8 mouse cellular contexts compared by ENCODE assay signal in the genomic region with DNA sequence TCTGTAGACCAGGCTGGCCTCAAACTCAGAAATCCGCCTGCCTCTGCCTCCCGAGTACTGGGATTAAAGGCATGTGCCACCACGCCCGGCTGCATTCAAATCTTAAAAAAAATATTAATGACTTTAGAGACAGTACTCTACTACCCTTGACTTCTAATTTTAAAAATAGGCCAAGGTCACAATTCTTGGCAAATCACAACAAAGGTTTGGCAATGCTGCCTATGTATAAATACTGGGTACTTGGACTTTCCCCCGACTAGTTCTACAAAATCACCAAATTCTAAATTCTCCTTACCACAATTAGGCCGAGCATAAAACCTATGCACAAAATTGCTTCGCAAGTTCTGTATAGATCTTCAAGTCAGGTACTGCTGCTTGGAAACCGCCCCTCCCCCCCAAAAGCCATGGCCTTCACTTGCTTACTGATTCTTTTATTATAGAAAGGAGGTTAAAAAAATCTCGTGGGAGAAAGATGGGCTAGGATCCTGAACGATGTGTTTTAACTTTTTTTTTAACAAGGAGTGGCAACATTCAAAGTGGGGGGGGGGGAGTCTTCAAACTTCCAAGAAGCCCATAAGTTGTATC. TPM values are rescaled to one million over a fixed set of nuclear protein-coding genes. Genes with fewer than 3 reads are reported as not detected.
DNase-seq lines count a peak whose midpoint lies in the region; ATAC-seq and TF ChIP-seq lines count a peak whose summit lies in the region.

No protein-coding gene starts in this region.

- H3K9ac ChIP-seq in intestine, embryonic 15.5 days: no peak overlapping the region
- H3K9ac ChIP-seq in midbrain, embryonic 11.5 days (ENCODE audit: low read length): no peak overlapping the region

- peak; percentile 5 for DNase-seq in left cerebral cortex, postnatal 4 days
- DNase-seq in left cerebral cortex, postnatal 14 days (ENCODE audit: low spot score in 2 of 2): no peak
- DNase-seq in midbrain, embryonic 11.5 days (ENCODE audit: low spot score, missing footprints): peak; percentile 85
- no peak for DNase-seq in lung, adult 2 months

- H3K27ac ChIP-seq in embryonic fibroblast, embryonic 13.5 days (ENCODE audit: insufficient read depth, low read length): no peak overlapping the region
- H3K27ac ChIP-seq in intestine, embryonic 15.5 days: no peak overlapping the region
- no peak overlapping the region for H3K27ac ChIP-seq in midbrain, embryonic 11.5 days (ENCODE audit: low read depth, low read length)

- H3K4me3 ChIP-seq in embryonic fibroblast, embryonic 13.5 days (ENCODE audit: insufficient read depth, low read length): peak overlapping the region; percentile 76
- H3K4me3 ChIP-seq in intestine, embryonic 15.5 days (replicated peaks): peak overlapping the region; percentile 92
- H3K4me3 ChIP-seq in midbrain, embryonic 11.5 days (ENCODE audit: low read depth, low read length): peak overlapping the region; percentile 78
- H3K4me3 ChIP-seq in lung, adult 2 months (replicated peaks; ENCODE audit: extremely low read depth, low read depth, low read length): no peak overlapping the region

- H3K4me2 ChIP-seq in intestine, embryonic 15.5 days (replicated peaks): peak overlapping the region; percentile 69
- peak overlapping the region; percentile 78 for H3K4me2 ChIP-seq in midbrain, embryonic 11.5 days

- no peak for ATAC-seq in intestine, embryonic 15.5 days
- ATAC-seq in midbrain, embryonic 11.5 days (ENCODE audit: low FRiP score): no peak
- ATAC-seq in monocyte, adult 5-6 weeks (replicated peaks; ENCODE audit: insufficient number of reproducible peaks, low FRiP score, low TSS enrichment, poor library complexity, severe bottlenecking): no peak
- ATAC-seq in activated CD4-positive, CD25-positive, alpha-beta regulatory T cell, adult 4 months: no peak

- no peaks in the 10 kb centered on the region for H3K9me3 ChIP-seq in intestine, embryonic 15.5 days
- H3K9me3 ChIP-seq in midbrain, embryonic 11.5 days (ENCODE audit: control insufficient read depth, low read length): no peaks in the 10 kb centered on the region

- TF ChIP-seq POLR2A in embryonic fibroblast, embryonic 13.5 days (IDR thresholded peaks at IDR 0.05; ENCODE audit: low read depth, low read length): no peak
- no peak for TF ChIP-seq POLR2A in lung, adult 2 months (IDR thresholded peaks at IDR 0.05; ENCODE audit: borderline replicate concordance, extremely low read depth, low read depth, low read length)

- 78% methylated on average over 10 of the region's 10 CpGs for WGBS in intestine, embryonic 15.5 days
- 88% methylated on average over 10 of the region's 10 CpGs for WGBS in midbrain, embryonic 11.5 days
- WGBS in lung, adult 2 months: 69% methylated on average over 10 of the region's 10 CpGs

- H3K4me1 ChIP-seq in embryonic fibroblast, embryonic 13.5 days (ENCODE audit: control insufficient read depth, insufficient read depth, low read length): no peaks in the 10 kb centered on the region
- no peaks in the 10 kb centered on the region for H3K4me1 ChIP-seq in intestine, embryonic 15.5 days (replicated peaks)
- peaks cover 3% of the 10 kb centered on the region; the same call in 1 of the 2 replicates for H3K4me1 ChIP-seq in midbrain, embryonic 11.5 days (ENCODE audit: control insufficient read depth, insufficient read depth, low read length)
- peaks cover 2% of the 10 kb centered on the region; the same call in 1 of the 2 replicates for H3K4me1 ChIP-seq in lung, adult 2 months (ENCODE audit: control insufficient read depth, insufficient read depth, low read length)

- no peaks in the 10 kb centered on the region for H3K27me3 ChIP-seq in intestine, embryonic 15.5 days (replicated peaks)
- H3K27me3 ChIP-seq in midbrain, embryonic 11.5 days (ENCODE audit: control insufficient read depth, insufficient read depth, low read length): no peaks in the 10 kb centered on the region

- no peak for TF ChIP-seq CTCF in embryonic fibroblast, embryonic 13.5 days (IDR thresholded peaks at IDR 0.05; ENCODE audit: borderline replicate concordance, insufficient read depth, low read length)
- no peak for TF ChIP-seq CTCF in lung, adult 2 months (IDR thresholded peaks at IDR 0.05; ENCODE audit: insufficient read depth, low read length)

- intact Hi-C loops in left cerebral cortex, postnatal 4 days (cut with DNase I): no loop called here
- intact Hi-C loops in left cerebral cortex, postnatal 14 days (cut with DNase I): no loop called here

- H3K36me3 ChIP-seq in intestine, embryonic 15.5 days: no peaks in the 10 kb centered on the region
- no peaks in the 10 kb centered on the region for H3K36me3 ChIP-seq in midbrain, embryonic 11.5 days (ENCODE audit: control insufficient read depth, insufficient read depth, low read length)

RNA-seq across cellular contexts. Expression of a gene that starts 1.3 kb away (rescaled TPM):
- total RNA-seq in left cerebral cortex, postnatal 4 days (2021): 10 to 100 TPM; 38.7 to 39.4 TPM
- total RNA-seq in left cerebral cortex, postnatal 14 days (2021): 10 to 100 TPM; 46.9 to 49.1 TPM
- polyA plus RNA-seq in embryonic fibroblast, embryonic 13.5 days (2011; ENCODE audit: insufficient read length, low read depth, missing spikeins): 90.7 and 94.8 TPM in 2 replicates
- 288 and 318 TPM in 2 replicates for polyA plus RNA-seq in intestine, embryonic 15.5 days (2015; fragmentation: Nextera tagmentation; extraction: Ambion mirVana)
- polyA plus RNA-seq in midbrain, embryonic 11.5 days (2014; fragmentation: Nextera tagmentation; extraction: Ambion mirVana): 141 and 149 TPM in 2 replicates
- total RNA-seq in monocyte, adult 5-6 weeks (2017): 41.8 to 63.2 TPM (median 48.1 TPM) in 3 replicates
- polyA plus RNA-seq in activated CD4-positive, CD25-positive, alpha-beta regulatory T cell, adult 4 months (2017; shearing (Covaris generic)): 100 to 1,000 TPM; 148 to 164 TPM
- 33.7 and 40.6 TPM in 2 replicates for polyA plus RNA-seq in lung, adult 2 months (2012; rRNA removed)

RNA-seq across cellular contexts. Expression of a gene that starts 27.7 kb away (rescaled TPM):
- total RNA-seq in left cerebral cortex, postnatal 4 days (2021): not detected
- total RNA-seq in left cerebral cortex, postnatal 14 days (2021): not detected
- polyA plus RNA-seq in embryonic fibroblast, embryonic 13.5 days (2011; ENCODE audit: insufficient read length, low read depth, missing spikeins): not detected in 2 replicates
- 3.3 and 3.7 TPM in 2 replicates for polyA plus RNA-seq in intestine, embryonic 15.5 days (2015; fragmentation: Nextera tagmentation; extraction: Ambion mirVana)
- polyA plus RNA-seq in midbrain, embryonic 11.5 days (2014; fragmentation: Nextera tagmentation; extraction: Ambion mirVana): 5.2 and 7.1 TPM in 2 replicates
- total RNA-seq in monocyte, adult 5-6 weeks (2017): not detected in 3 replicates
- polyA plus RNA-seq in activated CD4-positive, CD25-positive, alpha-beta regulatory T cell, adult 4 months (2017; shearing (Covaris generic)): not detected
- 0.22 TPM in 1 of 2 replicates, not detected in the other for polyA plus RNA-seq in lung, adult 2 months (2012; rRNA removed)

Comparison
In these comparisons a context has a peak if more than half of its experiments do, and no peak if none do; other contexts are left out.
1. DNase-seq: peak in left cerebral cortex, postnatal 4 days (single experiment) and midbrain, embryonic 11.5 days (single experiment); none in left cerebral cortex, postnatal 14 days (0 of 2) and lung, adult 2 months (single experiment).